Mouse (Mus musculus): ENCODE data around the gene Scarb1.

DNA sequence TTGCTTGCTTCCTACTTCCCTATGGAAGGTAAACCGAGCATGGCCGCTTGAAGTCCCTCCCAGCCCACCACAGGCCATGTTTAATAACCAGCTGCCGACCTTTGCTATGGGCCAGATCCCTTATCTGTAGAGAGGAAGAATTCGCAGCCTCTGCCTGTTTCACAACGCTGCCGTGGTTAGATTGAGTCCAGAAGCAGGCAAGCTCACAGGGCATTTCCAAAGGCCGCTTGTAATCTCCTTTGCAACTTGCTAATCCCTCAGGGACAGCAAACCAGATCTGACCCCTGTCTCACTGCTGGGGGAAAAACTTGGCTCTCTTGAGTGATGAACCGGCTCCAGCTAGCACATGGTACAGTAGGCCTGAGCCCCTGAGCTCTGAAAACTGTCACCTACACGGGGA is 3.9 kb downstream of the Scarb1 start:
- TF ChIP-seq CTCF (IDR thresholded peaks at IDR 0.05; ENCODE audit: low read depth) (no peak), EP300 (IDR thresholded peaks at IDR 0.05; ENCODE audit: low read depth) (no peak)

Measured in heart, postnatal 0 days (tissue).